Mouse (Mus musculus): ENCODE data around the gene Srgap2.

Gene Srgap2

DNA sequence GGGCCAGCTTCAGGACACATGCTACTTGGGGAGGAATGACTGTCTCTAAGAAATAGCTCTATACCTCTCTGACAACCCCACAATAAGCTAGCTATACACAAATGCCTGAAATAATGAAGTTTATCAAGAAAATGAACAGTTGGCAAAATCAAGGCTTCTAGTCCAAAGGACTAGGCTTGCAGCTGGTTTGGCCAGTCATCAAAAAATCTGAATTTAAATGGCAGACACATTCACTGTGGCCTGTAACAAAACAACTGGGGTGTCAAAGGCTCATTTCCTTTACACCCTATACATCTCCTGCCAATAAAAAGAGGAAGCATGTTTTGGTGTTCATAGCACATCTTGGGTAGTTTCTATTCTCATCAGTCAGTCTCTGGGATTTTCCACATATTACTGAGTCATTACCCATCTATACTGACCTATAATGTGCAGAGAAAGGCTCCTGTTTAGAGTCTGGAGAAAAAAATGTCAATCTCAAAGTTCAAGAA, 53.5 kb downstream of the Srgap2 start:
- in situ Hi-C loops (cut with MseI, MboI), result no loop called here

DNA sequence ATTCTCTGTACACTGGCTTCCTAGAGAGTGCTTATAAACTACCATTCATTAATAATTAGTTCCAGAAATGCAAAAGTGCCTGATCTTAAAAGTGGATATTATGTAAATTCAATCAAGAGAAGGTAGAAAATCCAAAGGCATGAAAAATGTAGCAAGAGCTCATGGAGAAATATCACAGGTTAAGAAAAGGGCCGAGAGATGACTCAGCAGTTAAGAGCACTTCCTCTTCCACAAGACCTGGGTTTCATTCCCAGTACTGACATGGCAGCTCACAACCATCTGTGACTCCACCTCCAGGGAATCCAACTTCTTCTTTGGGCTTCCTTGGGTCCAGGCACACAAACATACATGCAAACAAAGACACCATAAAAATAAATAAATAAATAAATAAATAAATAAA, 56.6 kb downstream of the Srgap2 start:
- in situ Hi-C loops (cut with MseI, MboI), result no loop called here

DNA sequence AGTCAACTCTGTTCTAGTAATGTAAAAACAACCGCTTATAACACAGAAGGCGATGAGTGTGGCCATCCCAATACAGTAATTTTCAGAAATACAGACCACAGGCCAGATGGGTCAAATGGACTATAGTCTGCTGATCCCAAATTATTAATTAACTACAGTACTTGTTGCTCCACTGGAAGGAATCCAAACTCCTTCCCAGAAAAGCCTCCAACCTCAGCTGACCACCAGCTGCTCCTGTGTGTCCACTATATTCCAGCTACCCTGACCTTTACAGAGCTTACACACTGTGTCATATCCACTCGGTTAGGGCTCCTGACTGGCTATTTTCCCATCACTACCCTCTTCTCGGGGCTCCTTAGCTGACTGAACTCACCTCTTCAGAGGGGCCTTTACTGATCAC, 61.3 kb downstream of the Srgap2 start:
- in situ Hi-C loops (cut with MseI, MboI), result no loop called here

DNA sequence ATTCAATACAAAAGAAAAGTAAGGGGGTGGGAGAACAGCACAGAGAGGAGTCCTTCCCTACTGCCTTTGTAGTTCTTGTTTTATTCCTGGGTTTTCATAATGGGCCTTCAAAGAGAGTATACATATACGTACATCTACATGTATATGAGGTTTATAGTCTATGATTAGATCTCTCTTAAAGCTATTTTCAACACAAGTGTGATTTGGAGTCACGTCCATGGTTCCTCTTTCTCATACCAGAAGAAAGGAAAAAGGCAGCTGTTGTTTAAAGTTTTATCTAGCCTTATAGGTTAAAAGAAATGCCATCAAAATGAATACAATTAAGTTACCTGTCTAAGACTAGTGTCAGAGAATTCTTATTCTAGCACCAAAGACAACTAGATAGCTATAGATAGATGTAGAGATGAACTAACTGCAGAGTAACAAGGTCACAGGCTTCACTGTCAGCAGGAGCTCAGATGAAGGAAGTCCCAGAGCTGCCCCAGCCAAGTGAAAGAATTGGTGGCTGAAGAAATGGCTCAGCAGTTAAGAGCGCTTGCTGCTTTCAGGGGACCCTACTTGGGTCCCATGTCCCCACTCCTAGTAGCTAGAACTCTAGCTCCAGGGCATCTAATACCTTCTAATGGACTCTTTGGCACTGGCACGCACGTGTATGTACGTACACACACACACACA, 63.1 kb downstream of the Srgap2 start:
- in situ Hi-C loops (cut with MseI, MboI), result no loop called here

DNA sequence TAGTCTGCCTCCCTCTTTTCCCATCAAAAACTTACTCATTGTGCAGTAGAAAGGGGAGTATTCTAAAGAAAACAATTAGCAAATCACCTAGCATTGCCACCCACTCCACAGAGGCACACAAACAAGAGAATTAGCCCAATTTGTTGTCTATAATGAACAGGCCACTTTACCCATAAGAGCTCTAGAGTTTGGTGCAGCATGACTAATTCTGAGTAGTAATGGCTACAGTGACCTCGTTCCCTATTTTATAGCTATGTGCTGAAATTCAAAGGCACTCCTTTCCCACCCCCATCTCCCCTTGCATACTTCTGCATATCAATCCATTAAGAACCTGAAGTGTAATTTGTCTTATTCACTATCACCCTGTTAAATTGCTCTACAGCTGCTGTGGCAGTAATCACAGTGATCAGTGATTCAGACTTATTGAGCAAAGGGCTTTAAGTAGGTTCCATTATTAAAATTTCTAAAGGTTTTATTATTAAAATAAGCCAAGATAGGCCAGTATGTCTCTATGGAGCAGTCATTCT, 64.5 kb downstream of the Srgap2 start:
- in situ Hi-C loops (cut with MseI, MboI), result no loop called here

DNA sequence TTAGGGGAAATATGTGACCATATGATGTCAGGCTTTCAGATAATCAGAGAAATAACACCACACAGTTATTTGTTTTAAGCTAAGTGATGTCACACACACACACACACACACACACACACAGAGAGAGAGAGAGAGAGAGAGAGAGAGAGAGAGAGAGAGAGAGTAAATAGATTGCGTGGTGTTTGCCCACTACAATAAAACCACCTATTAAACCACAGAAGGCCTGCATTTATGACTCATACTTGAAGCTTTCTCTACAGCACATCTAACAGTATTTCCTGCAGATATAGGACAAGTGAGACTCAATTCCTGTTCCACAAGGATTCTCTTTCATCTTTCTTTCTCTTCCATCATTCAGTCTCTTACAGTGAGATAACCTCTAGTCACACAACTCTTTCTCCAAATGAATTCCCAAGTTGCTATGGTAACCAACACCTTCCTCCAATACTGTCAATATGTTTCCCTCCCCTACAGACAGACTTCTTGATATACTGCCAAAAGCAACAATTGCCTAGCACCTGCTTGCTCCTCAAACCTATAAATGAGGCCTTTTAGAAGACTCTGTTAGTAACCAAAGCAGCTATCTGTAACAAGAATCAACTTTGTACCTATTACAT, 66.1 kb downstream of the Srgap2 start:
- in situ Hi-C loops (cut with MseI, MboI), result no loop called here

DNA sequence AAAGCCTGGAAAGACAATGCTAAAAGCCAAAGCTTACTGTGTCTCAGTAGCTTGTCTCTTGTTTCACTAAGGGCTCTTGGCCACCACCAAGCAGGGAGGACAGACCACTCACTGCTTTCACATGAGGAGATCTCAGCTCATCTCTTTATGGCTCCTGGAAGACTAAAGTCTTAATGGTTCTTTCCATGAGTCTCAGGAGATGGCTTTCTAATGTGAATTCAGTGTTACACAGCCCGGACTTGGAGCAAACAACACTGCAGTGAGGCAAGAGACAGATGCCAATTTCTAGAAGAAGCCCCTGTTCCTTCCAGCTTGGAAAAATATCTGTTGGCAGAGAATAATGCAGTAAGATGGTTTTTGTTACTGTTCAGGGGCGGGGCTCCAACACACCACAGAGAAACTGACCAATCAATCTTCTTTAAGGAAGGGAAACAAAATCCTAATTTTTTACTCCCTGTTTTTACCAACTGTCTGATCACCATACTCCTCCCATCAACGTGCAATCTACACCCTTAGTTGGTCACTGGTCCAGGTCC, 71.7 kb downstream of the Srgap2 start:
- in situ Hi-C loops (cut with MseI, MboI), result no loop called here

DNA sequence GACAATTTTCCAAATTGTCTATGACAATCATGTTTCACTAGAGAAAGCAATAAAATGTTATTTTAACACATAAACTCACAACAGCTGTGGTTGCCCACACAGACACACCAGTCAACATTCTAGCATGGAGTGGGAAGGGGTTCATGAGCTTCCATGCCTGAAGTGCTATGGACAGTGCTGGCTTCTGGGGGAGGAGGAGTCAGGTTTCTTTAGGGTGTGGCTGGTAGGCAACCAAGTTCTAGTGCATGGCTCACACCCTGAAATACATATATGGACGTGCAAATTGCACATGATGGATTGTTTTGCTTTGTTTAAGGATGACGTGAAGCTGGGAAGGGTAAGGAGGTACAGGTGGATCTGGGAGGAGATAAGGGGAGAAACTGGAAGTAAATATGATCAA, 72.8 kb downstream of the Srgap2 start:
- in situ Hi-C loops (cut with MseI, MboI), result no loop called here

DNA sequence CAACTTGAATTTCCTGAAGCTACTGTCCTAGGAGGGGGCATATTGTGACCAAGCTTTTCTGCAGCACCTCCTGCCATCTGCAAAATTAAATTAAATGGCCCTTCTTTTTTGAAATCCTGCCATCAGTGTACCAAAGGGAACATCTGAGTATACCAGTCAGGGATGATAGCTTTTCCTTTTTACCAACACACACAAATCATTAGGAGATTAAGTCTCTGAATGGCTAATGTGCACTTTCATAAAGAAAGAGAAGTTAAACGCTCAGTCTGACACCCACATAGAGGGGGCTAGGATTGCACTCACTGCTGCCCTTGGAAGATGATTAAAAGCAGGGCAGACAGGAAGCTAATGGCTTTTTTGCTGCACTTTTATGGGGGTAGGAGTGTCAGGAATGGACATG, 73.8 kb downstream of the Srgap2 start:
- in situ Hi-C loops (cut with MseI, MboI), result no loop called here

DNA sequence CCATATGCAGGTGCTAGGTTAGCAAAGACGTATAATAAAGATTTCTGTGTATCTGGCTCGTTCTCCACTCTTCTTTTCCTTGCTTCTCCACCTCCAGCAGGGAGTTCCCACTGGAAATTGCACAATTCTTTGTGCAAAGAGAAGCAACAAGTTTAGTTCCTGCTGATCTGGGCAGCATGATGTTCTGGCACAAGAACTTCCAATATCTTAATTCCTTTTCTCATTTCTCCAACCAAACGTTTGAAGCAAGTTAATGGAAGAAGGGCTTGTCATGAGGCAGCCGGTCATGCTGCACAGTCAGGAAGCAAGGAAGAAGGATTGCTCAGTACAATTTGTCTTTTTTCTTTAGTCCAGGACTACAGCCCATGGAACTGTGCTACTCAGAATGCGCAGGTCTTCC, 78.8 kb downstream of the Srgap2 start:
- in situ Hi-C loops (cut with MseI, MboI), result no loop called here

DNA sequence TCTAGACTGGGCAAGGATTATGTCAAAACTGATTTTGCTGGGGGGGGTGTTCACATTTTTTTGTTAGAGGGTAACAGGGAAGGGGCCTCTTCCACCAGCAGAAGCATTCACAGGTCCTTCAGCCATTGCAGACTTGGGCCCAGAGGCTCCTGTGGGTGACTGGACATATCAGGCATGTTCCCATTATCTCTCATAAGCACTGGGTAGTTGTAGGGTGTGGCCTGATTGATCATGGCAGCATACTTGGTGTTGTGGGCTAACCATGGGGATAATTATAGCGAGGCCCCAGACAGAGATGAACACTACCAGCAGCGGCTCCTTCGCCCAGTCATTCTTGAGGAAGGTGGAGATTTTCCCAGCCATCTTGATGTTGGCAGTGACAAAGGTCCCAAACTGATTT, 79.8 kb downstream of the Srgap2 start:
- in situ Hi-C loops (cut with MseI, MboI), result no loop called here

DNA sequence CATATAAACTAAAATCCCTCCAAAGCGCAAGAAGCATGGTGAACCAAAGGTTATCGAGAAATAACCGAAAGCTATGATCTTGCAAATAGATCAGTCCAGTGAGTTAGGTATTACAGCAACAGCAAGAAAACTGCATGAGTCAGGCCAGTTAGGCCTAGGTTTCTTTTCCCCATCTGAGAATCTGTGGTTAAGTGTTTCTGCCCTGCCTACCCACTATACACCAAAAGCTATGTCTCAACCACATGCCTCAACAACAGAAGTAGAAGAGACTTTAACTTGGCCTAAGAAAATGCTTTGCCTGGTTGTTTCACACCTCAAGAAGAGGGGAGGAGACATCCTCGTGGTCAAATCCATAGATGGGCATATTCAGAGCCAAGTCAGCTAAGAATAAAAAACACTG, 80.6 kb downstream of the Srgap2 start:
- in situ Hi-C loops (cut with MseI, MboI), result no loop called here

DNA sequence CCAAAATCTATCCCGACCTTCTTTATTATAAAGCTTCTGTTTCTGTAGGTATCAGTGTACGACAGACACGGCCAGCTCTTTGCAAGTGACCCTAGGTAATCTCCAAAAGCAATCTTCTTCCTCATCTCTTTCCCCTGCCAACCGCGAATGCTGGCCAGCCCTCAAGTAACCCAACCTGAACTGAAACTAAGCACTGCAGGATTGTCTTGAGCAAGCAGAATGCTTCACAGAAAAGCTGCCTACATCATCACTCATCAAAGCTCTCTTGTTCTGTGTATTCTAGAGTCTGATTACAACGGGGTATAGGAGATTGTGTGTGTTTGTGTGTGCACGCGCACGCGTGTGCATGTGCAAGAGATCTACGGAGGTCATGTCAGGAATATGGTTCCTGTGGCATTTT, 88.6 kb downstream of the Srgap2 start:
- in situ Hi-C loops (cut with MseI, MboI), result no loop called here

DNA sequence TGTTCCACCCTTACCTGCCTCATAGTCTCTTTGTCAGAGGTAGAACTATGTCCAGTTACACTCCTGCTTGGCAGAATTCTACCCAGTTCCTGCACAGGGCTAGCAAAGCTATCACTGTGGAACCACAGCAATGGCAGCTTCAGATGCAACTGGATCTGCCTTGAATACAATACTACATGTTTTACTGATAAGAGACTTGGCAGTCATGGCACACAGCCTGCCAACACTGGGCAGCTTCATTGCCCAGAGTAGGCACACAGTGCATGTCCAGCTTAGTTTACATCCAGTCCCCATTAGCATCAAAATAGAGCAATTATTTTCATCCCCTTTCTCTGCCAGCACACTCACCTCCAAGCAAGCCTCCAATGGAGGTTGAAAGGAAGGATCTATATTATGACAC, 89.2 kb downstream of the Srgap2 start:
- in situ Hi-C loops (cut with MseI, MboI), result no loop called here

DNA sequence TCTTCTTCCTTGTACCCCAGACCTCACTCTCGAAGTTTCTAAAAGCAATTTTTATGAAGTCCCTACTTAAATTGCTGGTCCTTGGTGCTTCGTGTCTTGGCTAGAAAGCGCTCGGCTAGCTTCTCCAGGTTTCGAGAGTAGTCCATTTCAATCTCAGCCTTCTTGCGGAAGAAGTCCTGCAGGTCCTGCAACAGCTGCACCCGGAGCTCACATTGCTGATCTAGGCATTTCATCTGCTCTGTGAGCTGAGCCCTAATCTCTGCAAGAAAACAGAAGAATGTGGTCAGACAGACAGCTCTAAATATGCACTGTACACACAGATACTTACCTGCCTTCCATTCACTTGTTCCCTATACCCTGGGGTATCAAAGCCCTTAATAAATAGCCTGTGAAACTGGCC, 90.5 kb downstream of the Srgap2 start:
- in situ Hi-C loops (cut with MseI, MboI), result no loop called here

DNA sequence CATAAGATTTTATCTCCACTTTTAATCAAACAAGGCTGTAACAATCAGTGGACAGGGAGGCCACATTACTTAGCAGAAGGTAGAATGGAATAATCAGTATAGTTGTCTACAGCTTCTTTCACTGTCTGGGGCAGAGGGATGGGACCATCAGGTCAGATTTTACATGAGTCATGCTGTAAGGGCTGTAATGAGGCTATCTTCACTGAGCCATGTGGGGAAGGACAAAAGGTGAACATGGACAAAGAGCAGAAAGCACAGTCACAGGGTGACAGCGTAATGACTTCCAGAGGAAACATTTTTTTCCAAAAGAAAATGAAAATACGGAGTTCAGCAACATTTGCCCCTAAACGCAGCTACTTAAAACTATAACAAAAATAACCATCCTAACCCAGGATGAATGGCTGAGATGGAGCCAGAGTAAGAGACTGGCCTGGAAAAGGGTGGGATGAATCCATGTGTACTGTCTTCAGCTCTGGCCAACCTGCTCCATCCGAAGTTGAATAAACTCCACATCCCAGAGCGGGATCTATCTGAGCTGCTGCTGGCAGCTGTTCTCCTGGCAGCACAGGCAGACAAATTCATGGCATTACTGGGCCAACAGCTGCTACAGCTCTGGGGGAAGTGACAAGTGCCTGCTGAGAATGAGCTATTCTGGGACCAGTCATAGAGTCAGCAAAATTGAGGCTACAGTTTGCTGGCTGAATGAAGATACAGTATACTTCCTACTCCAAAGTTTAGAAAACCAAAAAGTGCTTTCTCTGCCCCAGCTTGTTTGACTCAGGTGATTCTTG, 95.5 kb downstream of the Srgap2 start:
- in situ Hi-C loops (cut with MseI, MboI), result no loop called here

DNA sequence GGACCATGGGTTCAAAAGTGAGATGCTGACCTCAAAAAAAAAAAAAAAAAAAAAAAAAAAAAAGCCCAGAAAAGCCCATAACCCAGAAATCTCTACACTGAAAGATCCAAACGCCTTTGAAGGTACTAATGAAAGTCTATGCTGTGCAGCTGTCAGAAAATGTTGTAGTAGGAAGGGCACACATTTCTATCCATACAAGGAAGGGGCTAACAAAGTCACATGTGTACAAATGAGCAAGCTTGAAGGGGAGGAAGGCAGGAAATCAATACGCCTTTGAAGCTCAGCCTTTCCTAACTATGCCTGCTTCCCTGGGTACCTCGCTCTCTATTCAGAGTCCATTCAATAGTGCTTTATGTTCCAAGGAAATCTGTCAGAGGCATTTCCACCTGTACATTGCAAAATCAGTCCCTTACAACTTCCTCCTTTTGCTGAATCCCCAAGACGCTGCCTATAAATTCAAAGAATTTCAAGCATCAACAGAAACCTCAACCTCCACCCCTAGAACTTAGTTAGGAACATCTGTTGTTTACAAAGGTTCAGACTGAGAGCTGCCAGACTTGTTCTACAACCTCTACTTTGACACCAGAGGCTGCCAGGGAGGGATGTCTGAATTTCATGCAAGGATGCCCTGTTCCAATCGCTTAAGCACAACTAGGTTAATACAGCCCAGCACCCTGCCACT, 99.9 kb downstream of the Srgap2 start:
- in situ Hi-C loops (cut with MseI, MboI), result no loop called here

DNA sequence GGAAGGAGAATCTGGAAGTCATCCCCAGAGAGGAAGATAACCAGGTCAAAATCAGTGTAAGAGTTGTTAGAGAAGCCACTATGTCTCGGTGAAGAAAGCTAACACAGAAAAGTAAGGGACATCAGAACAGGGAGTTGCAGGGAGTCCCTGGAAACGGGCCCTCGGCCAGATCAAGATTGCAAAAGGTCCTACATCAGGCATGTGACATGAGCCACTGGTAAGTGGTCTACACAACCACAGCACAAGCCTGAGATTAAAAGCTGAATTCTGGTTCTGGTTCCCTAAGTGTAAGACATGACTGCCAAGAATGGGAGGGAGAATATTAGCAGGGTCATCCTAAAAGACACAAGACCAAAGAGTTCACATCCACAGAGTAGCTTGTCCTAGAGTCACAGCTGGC, 104.1 kb downstream of the Srgap2 start:
- in situ Hi-C loops (cut with MseI, MboI), result no loop called here

DNA sequence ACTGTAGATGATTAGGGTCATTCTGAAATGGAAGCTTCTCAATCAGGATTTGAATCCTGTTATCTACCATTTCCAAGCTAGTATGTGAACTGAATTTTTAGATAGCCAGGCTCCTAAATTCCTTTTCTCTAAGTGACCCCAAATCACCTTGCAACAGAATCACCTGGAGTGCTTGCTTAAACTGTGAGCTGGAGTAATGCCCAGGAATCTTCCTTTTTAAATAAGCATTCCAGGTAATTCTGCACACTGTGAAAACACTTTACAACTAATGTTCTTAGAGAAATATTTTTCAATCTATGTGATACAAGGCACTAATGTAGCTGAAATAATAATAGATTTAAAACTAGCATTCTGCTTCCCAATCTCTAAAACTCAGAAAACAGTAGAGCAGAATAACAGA, 106.0 kb downstream of the Srgap2 start:
- in situ Hi-C loops (cut with MseI, MboI), result no loop called here

DNA sequence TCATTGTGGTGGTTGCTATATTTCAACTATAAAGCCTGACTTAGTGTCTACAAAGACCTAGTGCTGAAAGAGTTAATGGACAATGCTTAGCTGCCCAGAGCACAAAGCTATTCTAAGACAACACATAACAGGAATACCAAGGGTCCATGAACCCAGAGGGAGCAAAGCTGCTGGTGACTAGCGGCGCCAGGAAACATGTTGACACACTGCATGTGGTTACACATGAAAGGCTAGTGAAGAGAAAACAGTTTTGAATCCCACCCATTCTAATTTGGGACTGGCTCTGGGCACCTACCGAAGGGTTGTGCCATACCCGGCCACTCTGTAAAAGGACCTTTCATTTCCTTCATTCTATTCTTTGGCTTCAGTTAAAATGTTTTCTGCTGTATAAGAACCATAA, 106.5 kb downstream of the Srgap2 start:
- in situ Hi-C loops (cut with MseI, MboI), result no loop called here

DNA sequence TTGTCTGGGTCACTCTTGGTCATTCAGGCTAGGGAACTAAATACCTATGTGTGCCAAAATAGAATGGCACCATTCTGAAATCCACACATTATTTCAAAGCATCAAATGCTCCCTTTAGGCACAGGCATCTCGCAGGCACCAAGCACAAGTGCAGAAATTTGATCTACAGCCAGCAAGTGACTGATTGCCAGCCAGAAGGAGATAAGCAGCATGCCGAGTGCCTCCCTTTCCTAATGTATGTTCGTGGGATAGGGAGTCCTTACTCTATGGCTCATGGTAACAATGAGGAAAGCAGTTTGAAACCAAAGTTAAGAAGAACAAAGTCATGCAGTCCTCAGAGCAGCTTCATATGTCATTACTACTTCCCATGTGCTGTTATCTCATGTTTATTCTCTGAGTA, 107.8 kb downstream of the Srgap2 start:
- in situ Hi-C loops (cut with MseI, MboI), result no loop called here
